Mouse (Mus musculus) bone marrow, adult 2 months (tissue): Measurements from ENCODE around the gene Cldn22.

Experiments
- CTCF ChIP-seq: fragments of 200-500 bp; IDR thresholded peaks from 2 replicates; pipeline ENCODE4 v1.5.1; 2011; ENCODE audit warnings: low read length, control low read depth; ENCODE audit not compliant: control insufficient read depth, insufficient read depth
- POLR2A ChIP-seq: fragments of 200-500 bp; IDR thresholded peaks from 2 replicates; pipeline ENCODE4 v1.6.1; 2011; ENCODE audit warnings: low read depth, mild to moderate bottlenecking, control low read depth, low read length, borderline replicate concordance; ENCODE audit not compliant: control insufficient read depth

DNA sequence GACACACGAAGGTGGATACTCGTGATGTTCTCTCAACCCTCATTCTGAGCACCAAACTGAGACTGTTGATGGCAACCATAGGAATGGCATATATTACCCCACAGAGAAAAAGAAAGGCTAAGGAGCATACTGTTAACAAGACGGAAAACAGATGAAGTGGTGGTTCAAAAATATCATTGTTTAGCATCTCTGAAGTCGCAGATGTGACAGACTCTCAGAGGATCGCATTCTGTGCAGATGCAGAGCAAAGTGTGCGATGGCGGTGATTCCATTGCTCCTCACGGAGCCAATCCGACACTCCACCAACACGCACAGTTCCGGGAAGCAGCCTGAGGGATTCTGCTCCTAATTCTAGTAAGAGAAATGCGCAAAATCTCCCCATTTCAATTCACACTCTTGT, 35.0 kb downstream of the Cldn22 start:
- TF ChIP-seq POLR2A (no peak), CTCF (no peak)
